Mouse (Mus musculus): ENCODE data around the gene Grin3a. TPM values are rescaled to one million over a fixed set of nuclear protein-coding genes. Genes with fewer than 3 reads are reported as not detected.

The Grin3a gene
- polyA plus RNA-seq, 1 experiment from 2014 or later, result 0.79 TPM

DNA sequence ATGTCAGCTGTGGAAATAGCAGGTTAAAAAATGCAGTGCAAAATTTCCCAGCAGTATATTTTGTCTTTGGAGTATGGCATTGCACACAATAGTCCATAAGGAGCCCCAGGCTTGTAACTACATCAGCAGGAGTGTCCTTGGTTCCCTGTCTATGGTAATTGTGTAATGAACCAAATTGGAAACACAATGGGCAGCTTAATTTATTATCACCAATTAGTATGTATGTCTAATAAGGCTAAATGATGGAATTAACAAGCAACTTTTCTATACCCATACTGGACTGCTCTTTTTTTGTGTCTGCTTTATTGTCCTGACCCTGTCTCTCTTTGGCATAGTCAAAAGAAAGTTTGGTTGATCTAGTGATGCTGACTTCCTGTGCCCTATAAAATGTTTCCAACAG lies 38.8 kb downstream of the Grin3a start:
- H3K4me1 ChIP-seq (ENCODE audit: control insufficient read depth, insufficient read depth, low read length), result no peaks in the 10 kb centered on the region
- H3K27me3 ChIP-seq (ENCODE audit: control insufficient read depth, insufficient read depth, low read length), result no peaks in the 10 kb centered on the region
- H3K4me3 ChIP-seq (ENCODE audit: low read length), result no peak overlapping the region
- H3K4me2 ChIP-seq (replicated peaks; ENCODE audit: low read depth, low read length), result no peak overlapping the region
- no peak for ATAC-seq (ENCODE audit: low FRiP score, low TSS enrichment)
- H3K27ac ChIP-seq (ENCODE audit: low read depth, low read length), result no peak overlapping the region
- H3K36me3 ChIP-seq (ENCODE audit: control insufficient read depth, insufficient read depth, low read length), result no peaks in the 10 kb centered on the region
- H3K9me3 ChIP-seq (ENCODE audit: control insufficient read depth, low read length), result no peaks in the 10 kb centered on the region
- no peak overlapping the region for H3K9ac ChIP-seq (ENCODE audit: low read depth, low read length)

DNA sequence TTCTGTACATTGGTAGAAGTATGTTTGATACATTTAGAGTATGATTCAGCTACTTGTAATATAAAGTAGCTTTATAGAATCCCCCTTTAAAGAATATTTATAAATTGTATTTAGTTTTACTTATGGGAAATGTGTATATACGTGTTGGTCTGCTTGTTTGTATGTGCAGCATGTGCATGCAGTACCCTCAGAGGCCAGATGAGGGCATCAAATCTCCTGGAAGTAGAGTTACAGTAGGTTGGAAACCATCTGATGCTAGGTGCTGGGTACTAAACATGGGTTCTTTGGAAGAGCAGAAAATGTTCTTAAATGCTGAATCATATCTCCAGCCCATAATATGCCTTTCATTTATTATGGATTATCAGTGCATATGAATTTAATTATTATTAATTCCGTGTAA lies 46.2 kb downstream of the Grin3a start:
- WGBS, result 90% methylated on average over 2 of the region's 2 CpGs
- Histone ChIP-seq H3K36me3 (ENCODE audit: control insufficient read depth, insufficient read depth, low read length) (no peaks in the 10 kb centered on the region), H3K4me1 (ENCODE audit: control insufficient read depth, insufficient read depth, low read length) (no peaks in the 10 kb centered on the region), H3K27me3 (ENCODE audit: control insufficient read depth, insufficient read depth, low read length) (no peaks in the 10 kb centered on the region), H3K4me3 (ENCODE audit: low read length) (no peak overlapping the region), H3K9me3 (ENCODE audit: control insufficient read depth, low read length) (no peaks in the 10 kb centered on the region; the same call in 1 of the 2 replicates), H3K27ac (ENCODE audit: low read depth, low read length) (no peak overlapping the region), H3K9ac (ENCODE audit: low read depth, low read length) (no peak overlapping the region), H3K4me2 (replicated peaks; ENCODE audit: low read depth, low read length) (no peak overlapping the region)
- ATAC-seq (ENCODE audit: low FRiP score, low TSS enrichment), result no peak

DNA sequence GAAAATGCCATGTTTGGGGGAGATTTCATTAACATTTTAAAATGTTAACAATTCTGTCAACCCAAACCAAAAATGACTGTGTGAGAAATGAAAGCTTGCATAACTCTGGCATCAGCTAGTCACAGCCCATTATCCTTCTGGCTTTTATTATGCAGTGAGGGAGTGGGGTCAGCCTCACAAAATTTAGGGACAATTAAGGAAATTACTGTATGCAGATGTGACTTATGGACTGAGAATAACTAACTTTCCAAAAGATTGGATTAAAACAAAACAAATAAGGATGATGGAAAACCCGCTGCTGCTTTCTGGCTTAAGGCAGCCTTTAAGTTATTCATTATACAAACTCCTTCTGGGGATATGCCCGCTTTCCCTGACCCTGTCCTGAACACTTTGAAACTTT lies 56.6 kb downstream of the Grin3a start:
- 55% methylated on average over 2 of the region's 2 CpGs for WGBS
- no peaks in the 10 kb centered on the region for H3K4me1 ChIP-seq (ENCODE audit: control insufficient read depth, insufficient read depth, low read length)
- no peak for ATAC-seq (ENCODE audit: low FRiP score, low TSS enrichment)
- H3K9ac ChIP-seq (ENCODE audit: low read depth, low read length), result no peak overlapping the region
- no peaks in the 10 kb centered on the region for H3K9me3 ChIP-seq (ENCODE audit: control insufficient read depth, low read length)
- H3K27ac ChIP-seq (ENCODE audit: low read depth, low read length), result no peak overlapping the region
- H3K27me3 ChIP-seq (ENCODE audit: control insufficient read depth, insufficient read depth, low read length), result no peaks in the 10 kb centered on the region
- H3K36me3 ChIP-seq (ENCODE audit: control insufficient read depth, insufficient read depth, low read length), result no peaks in the 10 kb centered on the region
- no peak overlapping the region for H3K4me3 ChIP-seq (ENCODE audit: low read length)
- H3K4me2 ChIP-seq (replicated peaks; ENCODE audit: low read depth, low read length), result no peak overlapping the region

GRCm38 (mm10) chr4:49742847-49743246 lies 102.7 kb downstream of the Grin3a start:
- no peaks in the 10 kb centered on the region for H3K4me1 ChIP-seq (ENCODE audit: control insufficient read depth, insufficient read depth, low read length)
- H3K9ac ChIP-seq (ENCODE audit: low read depth, low read length), result no peak overlapping the region
- no peak overlapping the region for H3K4me2 ChIP-seq (replicated peaks; ENCODE audit: low read depth, low read length)
- H3K9me3 ChIP-seq (ENCODE audit: control insufficient read depth, low read length), result no peaks in the 10 kb centered on the region
- H3K27me3 ChIP-seq (ENCODE audit: control insufficient read depth, insufficient read depth, low read length), result no peaks in the 10 kb centered on the region
- H3K36me3 ChIP-seq (ENCODE audit: control insufficient read depth, insufficient read depth, low read length), result no peaks in the 10 kb centered on the region
- ATAC-seq (ENCODE audit: low FRiP score, low TSS enrichment), result no peak
- 85% methylated on average over 5 of the region's 5 CpGs for WGBS
- no peak overlapping the region for H3K27ac ChIP-seq (ENCODE audit: low read depth, low read length)
- no peak overlapping the region for H3K4me3 ChIP-seq (ENCODE audit: low read length)

GRCm38 (mm10) chr4:49741942-49742341 lies 103.6 kb downstream of the Grin3a start:
- no peak for ATAC-seq (ENCODE audit: low FRiP score, low TSS enrichment)
- H3K4me3 ChIP-seq (ENCODE audit: low read length), result no peak overlapping the region
- H3K36me3 ChIP-seq (ENCODE audit: control insufficient read depth, insufficient read depth, low read length), result no peaks in the 10 kb centered on the region
- no peaks in the 10 kb centered on the region for H3K27me3 ChIP-seq (ENCODE audit: control insufficient read depth, insufficient read depth, low read length)
- H3K4me2 ChIP-seq (replicated peaks; ENCODE audit: low read depth, low read length), result no peak overlapping the region
- H3K9me3 ChIP-seq (ENCODE audit: control insufficient read depth, low read length), result no peaks in the 10 kb centered on the region
- no peak overlapping the region for H3K27ac ChIP-seq (ENCODE audit: low read depth, low read length)
- no peak overlapping the region for H3K9ac ChIP-seq (ENCODE audit: low read depth, low read length)
- 94% methylated on average over 2 of the region's 2 CpGs for WGBS
- H3K4me1 ChIP-seq (ENCODE audit: control insufficient read depth, insufficient read depth, low read length), result no peaks in the 10 kb centered on the region

DNA sequence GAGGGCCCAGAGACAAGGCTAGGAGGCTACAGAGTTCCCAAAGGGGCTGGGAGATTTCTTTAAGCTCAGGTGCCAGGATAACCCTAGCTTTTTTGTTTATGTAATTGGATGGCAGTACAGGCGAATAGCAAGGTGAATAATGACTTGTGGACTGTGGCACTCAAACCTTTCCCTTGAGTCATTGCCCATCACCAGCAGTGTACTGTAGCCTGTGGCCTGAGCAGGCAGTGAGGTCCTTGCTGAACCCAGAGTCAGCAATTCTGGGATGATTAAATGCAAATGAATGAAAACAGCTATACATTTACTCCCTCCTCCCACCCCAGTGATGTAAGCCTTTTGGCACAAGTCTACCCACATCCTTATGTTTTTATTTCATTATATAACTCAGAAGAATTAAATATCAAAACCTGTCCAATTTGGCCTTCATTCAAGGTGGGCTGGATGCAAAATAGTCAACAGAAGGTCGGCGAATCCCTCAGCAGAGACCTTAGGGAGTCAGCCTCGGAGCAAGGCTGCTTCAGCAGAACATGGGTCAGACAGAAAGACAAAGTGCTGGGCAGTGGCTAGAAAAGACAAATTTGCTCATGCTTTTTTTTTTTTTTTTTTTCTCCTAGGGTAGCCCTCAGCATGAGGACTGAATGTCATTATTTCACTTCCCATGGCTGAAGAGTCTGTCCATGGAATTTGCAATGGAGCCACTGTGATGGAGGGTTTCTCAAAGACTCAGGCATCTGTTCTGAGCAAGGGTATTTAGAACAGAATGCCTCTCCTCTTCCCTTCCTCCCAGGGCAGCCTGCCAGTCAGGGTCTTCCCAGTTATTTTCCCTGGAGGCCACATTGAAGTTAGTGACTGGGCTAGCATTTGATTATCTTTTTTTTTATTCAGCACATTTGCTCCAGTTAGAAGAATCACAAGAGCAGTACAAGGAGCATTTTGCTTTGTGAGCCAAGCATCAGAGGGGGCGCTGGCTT lies 104.5 kb downstream of the Grin3a start:
- Histone ChIP-seq H3K4me1 (ENCODE audit: control insufficient read depth, insufficient read depth, low read length) (no peaks in the 10 kb centered on the region), H3K4me2 (replicated peaks; ENCODE audit: low read depth, low read length) (no peak overlapping the region), H3K27ac (ENCODE audit: low read depth, low read length) (no peak overlapping the region), H3K36me3 (ENCODE audit: control insufficient read depth, insufficient read depth, low read length) (no peaks in the 10 kb centered on the region), H3K9ac (ENCODE audit: low read depth, low read length) (no peak overlapping the region), H3K27me3 (ENCODE audit: control insufficient read depth, insufficient read depth, low read length) (no peaks in the 10 kb centered on the region), H3K9me3 (ENCODE audit: control insufficient read depth, low read length) (no peaks in the 10 kb centered on the region), H3K4me3 (ENCODE audit: low read length) (no peak overlapping the region)
- WGBS, result 81% methylated on average over 5 of the region's 5 CpGs
- ATAC-seq (ENCODE audit: low FRiP score, low TSS enrichment), result no peak

GRCm38 (mm10) chr4:49739561-49739960 lies 106.0 kb downstream of the Grin3a start:
- ATAC-seq (ENCODE audit: low FRiP score, low TSS enrichment), result no peak
- no peaks in the 10 kb centered on the region for H3K36me3 ChIP-seq (ENCODE audit: control insufficient read depth, insufficient read depth, low read length)
- no peaks in the 10 kb centered on the region for H3K9me3 ChIP-seq (ENCODE audit: control insufficient read depth, low read length)
- no peak overlapping the region for H3K27ac ChIP-seq (ENCODE audit: low read depth, low read length)
- WGBS, result 76% methylated on average over 1 of the region's 1 CpGs
- no peak overlapping the region for H3K4me2 ChIP-seq (replicated peaks; ENCODE audit: low read depth, low read length)
- H3K4me1 ChIP-seq (ENCODE audit: control insufficient read depth, insufficient read depth, low read length), result no peaks in the 10 kb centered on the region
- H3K27me3 ChIP-seq (ENCODE audit: control insufficient read depth, insufficient read depth, low read length), result no peaks in the 10 kb centered on the region
- no peak overlapping the region for H3K4me3 ChIP-seq (ENCODE audit: low read length)
- no peak overlapping the region for H3K9ac ChIP-seq (ENCODE audit: low read depth, low read length)

DNA sequence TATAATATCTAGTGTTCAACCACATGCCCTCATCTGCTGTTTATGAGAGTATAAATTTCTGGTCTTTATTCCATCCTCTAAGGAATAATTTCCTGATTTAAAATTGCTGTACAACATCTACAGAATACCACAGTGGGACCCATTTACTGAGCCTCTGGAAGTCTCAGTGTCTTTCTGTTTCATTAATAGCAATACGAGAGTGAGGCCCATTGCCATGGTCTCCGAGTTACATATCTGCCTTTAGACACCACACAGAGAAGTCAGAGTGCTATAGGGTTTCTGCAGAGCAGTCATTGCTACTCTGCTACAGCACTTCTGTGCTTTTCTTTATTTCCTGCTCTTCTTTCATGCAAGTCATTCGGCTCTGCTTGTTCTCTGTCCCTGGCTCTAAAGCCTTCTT lies 116.2 kb downstream of the Grin3a start:
- Histone ChIP-seq H3K27ac (ENCODE audit: low read depth, low read length) (no peak overlapping the region), H3K4me1 (ENCODE audit: control insufficient read depth, insufficient read depth, low read length) (no peaks in the 10 kb centered on the region), H3K4me2 (replicated peaks; ENCODE audit: low read depth, low read length) (no peak overlapping the region), H3K27me3 (ENCODE audit: control insufficient read depth, insufficient read depth, low read length) (no peaks in the 10 kb centered on the region), H3K9ac (ENCODE audit: low read depth, low read length) (no peak overlapping the region), H3K36me3 (ENCODE audit: control insufficient read depth, insufficient read depth, low read length) (no peaks in the 10 kb centered on the region), H3K4me3 (ENCODE audit: low read length) (no peak overlapping the region), H3K9me3 (ENCODE audit: control insufficient read depth, low read length) (no peaks in the 10 kb centered on the region)
- no peak for ATAC-seq (ENCODE audit: low FRiP score, low TSS enrichment)
- 77% methylated on average over 3 of the region's 3 CpGs for WGBS

DNA sequence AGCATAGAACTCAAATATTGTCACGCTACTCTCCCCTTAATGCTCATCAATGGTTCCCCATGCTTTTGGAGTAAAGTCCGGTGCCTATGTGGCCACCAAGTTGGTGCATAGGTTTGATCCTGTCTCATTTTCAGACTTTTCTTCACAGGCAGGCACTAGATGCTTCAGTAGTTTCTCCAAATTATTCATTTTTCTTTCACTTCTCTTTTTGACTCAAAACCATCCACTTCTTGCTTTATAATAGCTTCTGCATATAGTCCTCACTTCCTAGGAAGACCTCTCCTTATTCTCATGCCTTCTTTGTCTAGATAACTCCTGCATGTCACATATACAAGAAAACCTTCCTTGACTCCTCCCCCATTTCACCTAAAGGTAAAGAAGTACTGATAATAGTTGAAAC lies 121.6 kb downstream of the Grin3a start:
- 91% methylated on average over 2 of the region's 2 CpGs for WGBS
- H3K27ac ChIP-seq (ENCODE audit: low read depth, low read length), result no peak overlapping the region
- no peak overlapping the region for H3K4me3 ChIP-seq (ENCODE audit: low read length)
- no peaks in the 10 kb centered on the region for H3K4me1 ChIP-seq (ENCODE audit: control insufficient read depth, insufficient read depth, low read length)
- ATAC-seq (ENCODE audit: low FRiP score, low TSS enrichment), result no peak
- H3K27me3 ChIP-seq (ENCODE audit: control insufficient read depth, insufficient read depth, low read length), result no peaks in the 10 kb centered on the region
- H3K4me2 ChIP-seq (replicated peaks; ENCODE audit: low read depth, low read length), result no peak overlapping the region
- no peaks in the 10 kb centered on the region for H3K36me3 ChIP-seq (ENCODE audit: control insufficient read depth, insufficient read depth, low read length)
- H3K9me3 ChIP-seq (ENCODE audit: control insufficient read depth, low read length), result no peaks in the 10 kb centered on the region
- no peak overlapping the region for H3K9ac ChIP-seq (ENCODE audit: low read depth, low read length)
